Mouse (Mus musculus) right cerebral cortex, postnatal 25 days (tissue): ENCODE data around the gene Tagln.

Experiments used
- DNase-seq: peaks from one replicate; pipeline ENCODE4 v3.0.0; 2022

Gene Tagln

GRCm38 (mm10) chr9:45905811-45906237 lies 30.0 kb downstream of the Tagln start:
- DNase-seq = peak; percentile 24

- DNase-seq = no peak
Observed at GRCm38 (mm10) chr9:45905196-45905595, 30.7 kb downstream of the Tagln start.

- DNase-seq = no peak
Observed at GRCm38 (mm10) chr9:45893681-45894080, 42.2 kb downstream of the Tagln start.
